Comparison of ENCODE assay signal across 20 mouse cellular contexts in the genomic region with DNA sequence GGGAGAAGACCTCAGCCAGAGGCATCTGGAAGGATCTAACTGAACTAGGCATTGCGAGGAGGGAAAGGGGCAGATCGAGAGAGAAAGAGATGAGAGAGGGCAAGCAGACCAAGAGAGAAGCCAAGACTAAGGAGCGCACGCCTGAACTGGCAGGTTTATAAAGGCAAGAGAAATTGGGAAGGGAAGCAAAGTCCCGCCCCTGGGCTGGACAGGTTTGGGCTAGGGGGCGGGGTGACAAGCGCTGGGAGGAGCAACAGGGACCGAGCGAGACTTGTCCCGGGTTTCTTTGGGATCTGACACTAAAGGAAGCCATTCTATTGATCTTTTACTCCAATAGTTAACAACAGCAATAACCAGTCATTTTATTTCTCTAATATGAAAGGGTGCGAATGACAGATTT. TPM values are rescaled to one million over a fixed set of nuclear protein-coding genes. Genes with fewer than 3 reads are reported as not detected.
A peak's percentile ranks its signal among the peaks of the same experiment; 100 is the strongest.
DNase-seq lines count a peak whose midpoint lies in the region; ATAC-seq lines count a peak whose summit lies in the region.
"Had no signal": no experiment of that assay in that cellular context is flagged by ENCODE, and none has a peak within 500 bp of the region (broad histone marks: within the 10 kb centered on the region; RNA-seq: fewer than 3 reads in every experiment).

No protein-coding gene starts in this region.

- DNase-seq in heart, adult 11 months: peak; percentile 78
- no peak for DNase-seq in heart, postnatal 10 days
- DNase-seq in lung, postnatal 36 days: peak; percentile 50
- no peak for DNase-seq in lung, adult 18-20 months
- DNase-seq in MEL-GATA-1-ER (ENCODE audit: extremely low read depth, low read depth): peak; percentile 48
- DNase-seq: adrenal gland, adult 8-10 months; B cell, adult 2 months; cerebellum, adult 9-11 months; forebrain, postnatal 0 days; heart, postnatal 14 days; kidney, adult 11 months; layer of hippocampus, postnatal 36 days; right cerebral cortex, postnatal 4 days; thymus, adult 18-20 months; thymus, postnatal 4 days had no signal

- no peak for ATAC-seq in stomach, embryonic 15.5 days (ENCODE audit: insufficient read depth, low FRiP score, low read depth)
- no peak for ATAC-seq in megakaryocyte progenitor cell, adult 5-6 weeks (replicated peaks; ENCODE audit: poor library complexity)
- ATAC-seq: forebrain, postnatal 0 days had no signal

- no peak overlapping the region for H3K4me3 ChIP-seq in stomach, embryonic 15.5 days (replicated peaks)
- H3K4me3 ChIP-seq: embryonic facial prominence, embryonic 13.5 days; hindbrain, embryonic 12.5 days had no signal

- H3K9ac ChIP-seq in stomach, embryonic 15.5 days: no peak overlapping the region
- H3K9ac ChIP-seq: embryonic facial prominence, embryonic 13.5 days; forebrain, postnatal 0 days; hindbrain, embryonic 12.5 days had no signal

- H3K4me2 ChIP-seq in stomach, embryonic 15.5 days: no peak overlapping the region
- H3K4me2 ChIP-seq: embryonic facial prominence, embryonic 13.5 days; heart, embryonic 11.5 days; hindbrain, embryonic 12.5 days had no signal

- peak overlapping the region; percentile 48; the same call in 1 of the 2 replicates for H3K27ac ChIP-seq in stomach, embryonic 15.5 days
- H3K27ac ChIP-seq: embryonic facial prominence, embryonic 13.5 days; hindbrain, embryonic 12.5 days had no signal

- intact Hi-C loops in heart, postnatal 10 days (cut with DNase I): no loop called here

- no peaks in the 10 kb centered on the region for H3K27me3 ChIP-seq in stomach, embryonic 15.5 days (replicated peaks)
- H3K27me3 ChIP-seq: embryonic facial prominence, embryonic 13.5 days; hindbrain, embryonic 12.5 days had no signal

- 0 out of 2 replicates have a peak, but pooled peaks cover 1% of the 10 kb centered on the region for H3K4me1 ChIP-seq in stomach, embryonic 15.5 days
- H3K4me1 ChIP-seq: hindbrain, embryonic 12.5 days had no signal

- H3K9me3 ChIP-seq in stomach, embryonic 15.5 days: no peaks in the 10 kb centered on the region
- H3K9me3 ChIP-seq: embryonic facial prominence, embryonic 13.5 days; hindbrain, embryonic 12.5 days had no signal

- 59% methylated on average over 11 of the region's 11 CpGs for WGBS in stomach, embryonic 15.5 days

- no peaks in the 10 kb centered on the region for H3K36me3 ChIP-seq in stomach, embryonic 15.5 days

RNA-seq across cellular contexts. Expression of a gene that starts 31.1 kb away (rescaled TPM):
- total RNA-seq in heart, postnatal 10 days (2021): 10 to 100 TPM; 57.9 to 66.5 TPM
- polyA plus RNA-seq in stomach, embryonic 15.5 days (2015; fragmentation: Nextera tagmentation; extraction: Ambion mirVana): 95.2 and 99.7 TPM in 2 replicates
- total RNA-seq in megakaryocyte progenitor cell, adult 5-6 weeks (2015): 122 and 127 TPM in 2 replicates
- total RNA-seq in megakaryocyte progenitor cell, adult 5-6 weeks (2017): 50.1 and 60.1 TPM in 2 replicates

Comparison
In these comparisons a context has a peak if more than half of its experiments do, and no peak if none do; other contexts are left out.
1. DNase-seq: peak in heart, adult 11 months (single experiment), lung, postnatal 36 days (single experiment) and MEL-GATA-1-ER (single experiment); none in heart, postnatal 10 days (0 of 2) and lung, adult 18-20 months (0 of 2).